Comparison of ENCODE assay signal across 23 mouse cellular contexts in genomic region chr15:5142047-5142446, GRCm38 (mm10). TPM values are rescaled to one million over a fixed set of nuclear protein-coding genes. Genes with fewer than 3 reads are reported as not detected.
DNase-seq lines count a peak whose midpoint lies in the region; ATAC-seq and TF ChIP-seq lines count a peak whose summit lies in the region.
"Had no signal": no experiment of that assay in that cellular context is flagged by ENCODE, and none has a peak within 500 bp of the region (broad histone marks: within the 10 kb centered on the region; RNA-seq: fewer than 3 reads in every experiment).

No protein-coding gene starts in this region.

- peak overlapping the region; percentile 32 for H3K4me2 ChIP-seq in liver, embryonic 13.5 days
- no peak overlapping the region for H3K4me2 ChIP-seq in hindbrain, embryonic 16.5 days (ENCODE audit: low read length)
- no peak overlapping the region for H3K4me2 ChIP-seq in midbrain, postnatal 0 days (ENCODE audit: low read depth, low read length, poor library complexity, severe bottlenecking)
- no peak overlapping the region for H3K4me2 ChIP-seq in forebrain, embryonic 12.5 days
- H3K4me2 ChIP-seq: heart, embryonic 12.5 days; hindbrain, embryonic 15.5 days had no signal

- WGBS in liver, embryonic 13.5 days (ENCODE audit: insufficient replicate concordance) = 29% methylated on average over 5 of the region's 5 CpGs
- WGBS in hindbrain, embryonic 16.5 days = 70% methylated on average over 5 of the region's 5 CpGs
- 72% methylated on average over 5 of the region's 5 CpGs for WGBS in midbrain, postnatal 0 days
- 65% methylated on average over 5 of the region's 5 CpGs for WGBS in forebrain, embryonic 12.5 days

- TF ChIP-seq CTCF in C2C12 (IDR thresholded peaks at IDR 0.05; ENCODE audit: control insufficient read depth, insufficient read depth, insufficient read length) = no peak
- no peak for TF ChIP-seq CTCF in midbrain, postnatal 0 days (IDR thresholded peaks at IDR 0.05)

- H3K4me3 ChIP-seq in C2C12 (ENCODE audit: insufficient read depth, poor library complexity, severe bottlenecking) = no peak overlapping the region
- no peak overlapping the region for H3K4me3 ChIP-seq in liver, embryonic 13.5 days (replicated peaks)
- no peak overlapping the region for H3K4me3 ChIP-seq in hindbrain, embryonic 16.5 days (ENCODE audit: low read length)
- no peak overlapping the region for H3K4me3 ChIP-seq in midbrain, postnatal 0 days (ENCODE audit: low read depth, low read length)
- no peak overlapping the region for H3K4me3 ChIP-seq in forebrain, embryonic 12.5 days (replicated peaks)
- H3K4me3 ChIP-seq: embryonic facial prominence, embryonic 10.5 days; heart, embryonic 12.5 days; hindbrain, embryonic 15.5 days; layer of hippocampus, adult 2 months had no signal

- H3ac ChIP-seq in C2C12 (ENCODE audit: control insufficient read depth, insufficient read length, low read depth) = no peak overlapping the region

- H3K27ac ChIP-seq in liver, embryonic 13.5 days = peak overlapping the region; percentile 90
- H3K27ac ChIP-seq in hindbrain, embryonic 16.5 days (ENCODE audit: low read depth, low read length) = no peak overlapping the region
- H3K27ac ChIP-seq in midbrain, postnatal 0 days (ENCODE audit: low read depth, low read length) = no peak overlapping the region
- H3K27ac ChIP-seq in forebrain, embryonic 12.5 days = no peak overlapping the region
- H3K27ac ChIP-seq: embryonic facial prominence, embryonic 10.5 days; hindbrain, embryonic 15.5 days; layer of hippocampus, adult 2 months had no signal

- H3K36me3 ChIP-seq in C2C12 (ENCODE audit: control insufficient read depth, insufficient read depth) = peaks cover 8% of the 10 kb centered on the region
- H3K36me3 ChIP-seq in liver, embryonic 13.5 days = peaks cover 11% of the 10 kb centered on the region
- no peaks in the 10 kb centered on the region for H3K36me3 ChIP-seq in hindbrain, embryonic 16.5 days (ENCODE audit: control insufficient read depth, insufficient read depth, low read length)
- H3K36me3 ChIP-seq in midbrain, postnatal 0 days (ENCODE audit: insufficient read depth, low read length) = no peaks in the 10 kb centered on the region
- no peaks in the 10 kb centered on the region for H3K36me3 ChIP-seq in forebrain, embryonic 12.5 days (replicated peaks)
- H3K36me3 ChIP-seq: hindbrain, embryonic 15.5 days had no signal

- DNase-seq in 416B (ENCODE audit: low read depth) = peak; percentile 73
- peak; percentile 56 for DNase-seq in c-Kit-positive CD71-positive TER-119-positive erythroid progenitor cells, embryonic 14.5 days (ENCODE audit: low spot score)
- DNase-seq in liver, embryonic 13.5 days = peak; percentile 52
- no peak for DNase-seq in midbrain, postnatal 0 days (ENCODE audit: low spot score)
- no peak for DNase-seq in thymus, postnatal 14 days
- DNase-seq: adrenal gland, postnatal 25 days; cerebellum, adult 8-10 months; kidney, adult 8-10 months; kidney, postnatal 14 days; left cerebral cortex, postnatal 4 days; lung, postnatal 10 days; thymus, postnatal 36 days had no signal

- H3K27me3 ChIP-seq in C2C12 (ENCODE audit: control insufficient read depth, insufficient read depth, insufficient read length) = no peaks in the 10 kb centered on the region
- no peaks in the 10 kb centered on the region for H3K27me3 ChIP-seq in liver, embryonic 13.5 days
- no peaks in the 10 kb centered on the region for H3K27me3 ChIP-seq in hindbrain, embryonic 16.5 days (replicated peaks; ENCODE audit: control insufficient read depth, insufficient read depth, low read length)
- H3K27me3 ChIP-seq in midbrain, postnatal 0 days (ENCODE audit: insufficient read depth, low read length) = no peaks in the 10 kb centered on the region
- H3K27me3 ChIP-seq in forebrain, embryonic 12.5 days = no peaks in the 10 kb centered on the region
- H3K27me3 ChIP-seq: heart, embryonic 12.5 days; hindbrain, embryonic 15.5 days had no signal

- H3K79me2 ChIP-seq in C2C12 (ENCODE audit: control insufficient read depth, insufficient read depth) = peaks cover 35% of the 10 kb centered on the region

- H3K4me1 ChIP-seq in liver, embryonic 13.5 days (replicated peaks) = peaks cover 83% of the 10 kb centered on the region
- H3K4me1 ChIP-seq in hindbrain, embryonic 16.5 days (ENCODE audit: control insufficient read depth, insufficient read depth, low read depth, low read length) = peaks cover 12% of the 10 kb centered on the region
- H3K4me1 ChIP-seq in midbrain, postnatal 0 days (ENCODE audit: insufficient read depth, low read length) = peaks cover 6% of the 10 kb centered on the region
- H3K4me1 ChIP-seq in forebrain, embryonic 12.5 days = peaks cover 10% of the 10 kb centered on the region

- no peaks in the 10 kb centered on the region for H3K9me3 ChIP-seq in liver, embryonic 13.5 days (replicated peaks)
- no peaks in the 10 kb centered on the region for H3K9me3 ChIP-seq in hindbrain, embryonic 16.5 days (ENCODE audit: control insufficient read depth, low read length)
- H3K9me3 ChIP-seq in midbrain, postnatal 0 days (ENCODE audit: low read length) = no peaks in the 10 kb centered on the region
- no peaks in the 10 kb centered on the region for H3K9me3 ChIP-seq in forebrain, embryonic 12.5 days
- H3K9me3 ChIP-seq: embryonic facial prominence, embryonic 10.5 days; G1E; heart, embryonic 12.5 days; hindbrain, embryonic 15.5 days had no signal

- H3K9ac ChIP-seq in liver, embryonic 13.5 days = peak overlapping the region; percentile 39; the same call in 1 of the 2 replicates
- no peak overlapping the region for H3K9ac ChIP-seq in hindbrain, embryonic 16.5 days (ENCODE audit: low read depth, low read length)
- H3K9ac ChIP-seq in midbrain, postnatal 0 days (replicated peaks; ENCODE audit: low read length, poor library complexity, severe bottlenecking) = no peak overlapping the region
- no peak overlapping the region for H3K9ac ChIP-seq in forebrain, embryonic 12.5 days
- H3K9ac ChIP-seq: heart, embryonic 12.5 days; hindbrain, embryonic 15.5 days had no signal

- ATAC-seq in liver, embryonic 13.5 days (ENCODE audit: low read depth) = no peak
- ATAC-seq in hindbrain, embryonic 16.5 days = no peak
- no peak for ATAC-seq in midbrain, postnatal 0 days (ENCODE audit: low FRiP score)
- ATAC-seq in forebrain, embryonic 12.5 days (ENCODE audit: low FRiP score) = no peak
- ATAC-seq: CD4-positive, CD25-positive, alpha-beta regulatory T cell, adult 4 months; forebrain, embryonic 16.5 days; midbrain, embryonic 16.5 days had no signal

- peaks cover 30% of the 10 kb centered on the region for H3K79me3 ChIP-seq in C2C12 (ENCODE audit: low read depth)

TF ChIP-seq in C2C12, 6 proteins besides CTCF, POLR2A, EP300 and RAD21:
- TF ChIP-seq MAX (IDR thresholded peaks at IDR 0.05) (no peak), USF1 (IDR thresholded peaks at IDR 0.05; ENCODE audit: low read depth) (peak; percentile 43), MYOD1 (IDR thresholded peaks at IDR 0.05; ENCODE audit: control insufficient read depth, insufficient read length, low read depth) (no peak), CEBPB (IDR thresholded peaks at IDR 0.05; ENCODE audit: low read depth) (no peak), FOSL1 (IDR thresholded peaks at IDR 0.05; ENCODE audit: insufficient read depth, low read length, poor library complexity, severe bottlenecking) (no peak)

RNA-seq across cellular contexts. Expression of gene Prkaa1, which starts 1.6 kb away (rescaled TPM):
- 21.3 TPM for polyA plus RNA-seq in C2C12 (2012; fragmentation: generic; extraction: Trizol)
- 13.9 and 20.1 TPM in 2 replicates for polyA plus RNA-seq in liver, embryonic 13.5 days (2015; fragmentation: Nextera tagmentation; extraction: Ambion mirVana)
- polyA plus RNA-seq in hindbrain, embryonic 16.5 days (2015; fragmentation: Nextera tagmentation; extraction: Ambion mirVana) = 14.4 and 14.9 TPM in 2 replicates
- total RNA-seq in midbrain, postnatal 0 days (2014; rRNA removed) = 17.2 and 17.5 TPM in 2 replicates
- 9.5 and 10.6 TPM in 2 replicates for polyA plus RNA-seq in midbrain, postnatal 0 days (2015; fragmentation: Nextera tagmentation; extraction: Ambion mirVana)
- 14.7 and 14.9 TPM in 2 replicates for polyA plus RNA-seq in forebrain, embryonic 12.5 days (2016; fragmentation: Nextera tagmentation; extraction: Ambion mirVana)

RNA-seq across cellular contexts. Expression of gene Rpl37, which starts 25.6 kb away (rescaled TPM):
- polyA plus RNA-seq in C2C12 (2012; fragmentation: generic; extraction: Trizol) = 4,450 TPM
- polyA plus RNA-seq in liver, embryonic 13.5 days (2015; fragmentation: Nextera tagmentation; extraction: Ambion mirVana) = 482 and 499 TPM in 2 replicates
- polyA plus RNA-seq in hindbrain, embryonic 16.5 days (2015; fragmentation: Nextera tagmentation; extraction: Ambion mirVana) = 243 and 252 TPM in 2 replicates
- 186 and 281 TPM in 2 replicates for total RNA-seq in midbrain, postnatal 0 days (2014; rRNA removed)
- 359 and 404 TPM in 2 replicates for polyA plus RNA-seq in midbrain, postnatal 0 days (2015; fragmentation: Nextera tagmentation; extraction: Ambion mirVana)
- polyA plus RNA-seq in forebrain, embryonic 12.5 days (2016; fragmentation: Nextera tagmentation; extraction: Ambion mirVana) = 475 and 476 TPM in 2 replicates

RNA-seq across cellular contexts. Expression of gene Card6, which starts 33.7 kb away (rescaled TPM):
- 5.2 TPM for polyA plus RNA-seq in C2C12 (2012; fragmentation: generic; extraction: Trizol)
- 0.41 and 0.98 TPM in 2 replicates for polyA plus RNA-seq in liver, embryonic 13.5 days (2015; fragmentation: Nextera tagmentation; extraction: Ambion mirVana)
- 0.42 and 0.56 TPM in 2 replicates for polyA plus RNA-seq in hindbrain, embryonic 16.5 days (2015; fragmentation: Nextera tagmentation; extraction: Ambion mirVana)
- 0.11 and 0.42 TPM in 2 replicates for total RNA-seq in midbrain, postnatal 0 days (2014; rRNA removed)
- polyA plus RNA-seq in midbrain, postnatal 0 days (2015; fragmentation: Nextera tagmentation; extraction: Ambion mirVana) = 0.25 and 0.52 TPM in 2 replicates
- 0.45 and 1.1 TPM in 2 replicates for polyA plus RNA-seq in forebrain, embryonic 12.5 days (2016; fragmentation: Nextera tagmentation; extraction: Ambion mirVana)

RNA-seq across cellular contexts. Expression of gene Ttc33, which starts 43.3 kb away (rescaled TPM):
- polyA plus RNA-seq in C2C12 (2012; fragmentation: generic; extraction: Trizol) = 15.8 TPM
- polyA plus RNA-seq in liver, embryonic 13.5 days (2015; fragmentation: Nextera tagmentation; extraction: Ambion mirVana) = 16.8 and 21.9 TPM in 2 replicates
- 52.5 and 54.3 TPM in 2 replicates for polyA plus RNA-seq in hindbrain, embryonic 16.5 days (2015; fragmentation: Nextera tagmentation; extraction: Ambion mirVana)
- 31.2 and 35.9 TPM in 2 replicates for total RNA-seq in midbrain, postnatal 0 days (2014; rRNA removed)
- 45.8 and 51.0 TPM in 2 replicates for polyA plus RNA-seq in midbrain, postnatal 0 days (2015; fragmentation: Nextera tagmentation; extraction: Ambion mirVana)
- polyA plus RNA-seq in forebrain, embryonic 12.5 days (2016; fragmentation: Nextera tagmentation; extraction: Ambion mirVana) = 42.4 and 46.2 TPM in 2 replicates

Comparison
In these comparisons a context has a peak if more than half of its experiments do, and no peak if none do; other contexts are left out.
1. DNase-seq: peak in 416B (single experiment), c-Kit-positive CD71-positive TER-119-positive erythroid progenitor cells, embryonic 14.5 days (single experiment) and liver, embryonic 13.5 days (single experiment); none in midbrain, postnatal 0 days (single experiment) and thymus, postnatal 14 days (single experiment).